Mouse (Mus musculus): ENCODE data around the gene Rasgef1b. TPM values are rescaled to one million over a fixed set of nuclear protein-coding genes. Genes with fewer than 3 reads are reported as not detected.

The Rasgef1b gene
- total RNA-seq, 1 experiment from 2014 or later, result 30.5 TPM

GRCm38 (mm10) chr5:99720554-99720953, 8.3 kb downstream of the Rasgef1b start:
- ATAC-seq (replicated peaks in 1 of 2; ENCODE audit: insufficient read depth in 1 of 2, low FRiP score in 2 of 2, low TSS enrichment in 1 of 2, low read depth in 1 of 2, poor library complexity in 2 of 2, severe bottlenecking in 2 of 2), result no peak

- ATAC-seq (replicated peaks in 1 of 2; ENCODE audit: insufficient read depth in 1 of 2, low FRiP score in 2 of 2, low TSS enrichment in 1 of 2, low read depth in 1 of 2, poor library complexity in 2 of 2, severe bottlenecking in 2 of 2), result no peak
Observed at GRCm38 (mm10) chr5:99717917-99718316, 10.9 kb downstream of the Rasgef1b start.

GRCm38 (mm10) chr5:99715281-99715744, 13.6 kb downstream of the Rasgef1b start:
- no peak for ATAC-seq (replicated peaks in 1 of 2; ENCODE audit: insufficient read depth in 1 of 2, low FRiP score in 2 of 2, low TSS enrichment in 1 of 2, low read depth in 1 of 2, poor library complexity in 2 of 2, severe bottlenecking in 2 of 2)

GRCm38 (mm10) chr5:99711947-99712346, 16.9 kb downstream of the Rasgef1b start:
- no peak for ATAC-seq (replicated peaks in 1 of 2; ENCODE audit: insufficient read depth in 1 of 2, low FRiP score in 2 of 2, low TSS enrichment in 1 of 2, low read depth in 1 of 2, poor library complexity in 2 of 2, severe bottlenecking in 2 of 2)

- ATAC-seq (replicated peaks in 1 of 2; ENCODE audit: insufficient read depth in 1 of 2, low FRiP score in 2 of 2, low TSS enrichment in 1 of 2, low read depth in 1 of 2, poor library complexity in 2 of 2, severe bottlenecking in 2 of 2), result no peak; a peak in 1 of 4 replicates
Observed at GRCm38 (mm10) chr5:99708706-99709105, 20.2 kb downstream of the Rasgef1b start.

- ATAC-seq (replicated peaks in 1 of 2; ENCODE audit: insufficient read depth in 1 of 2, low FRiP score in 2 of 2, low TSS enrichment in 1 of 2, low read depth in 1 of 2, poor library complexity in 2 of 2, severe bottlenecking in 2 of 2), result no peak
Observed at GRCm38 (mm10) chr5:99707261-99707660, 21.6 kb downstream of the Rasgef1b start.

- no peak for ATAC-seq (replicated peaks in 1 of 2; ENCODE audit: insufficient read depth in 1 of 2, low FRiP score in 2 of 2, low TSS enrichment in 1 of 2, low read depth in 1 of 2, poor library complexity in 2 of 2, severe bottlenecking in 2 of 2)
Observed at GRCm38 (mm10) chr5:99701811-99702210, 27.1 kb downstream of the Rasgef1b start.

GRCm38 (mm10) chr5:99694712-99695360, 34.0 kb downstream of the Rasgef1b start:
- no peak for ATAC-seq (replicated peaks in 1 of 2; ENCODE audit: insufficient read depth in 1 of 2, low FRiP score in 2 of 2, low TSS enrichment in 1 of 2, low read depth in 1 of 2, poor library complexity in 2 of 2, severe bottlenecking in 2 of 2)

GRCm38 (mm10) chr5:99689909-99690308, 39.0 kb downstream of the Rasgef1b start:
- ATAC-seq (replicated peaks in 1 of 2; ENCODE audit: insufficient read depth in 1 of 2, low FRiP score in 2 of 2, low TSS enrichment in 1 of 2, low read depth in 1 of 2, poor library complexity in 2 of 2, severe bottlenecking in 2 of 2), result no peak

GRCm38 (mm10) chr5:99687894-99688293, 41.0 kb downstream of the Rasgef1b start:
- ATAC-seq (replicated peaks in 1 of 2; ENCODE audit: insufficient read depth in 1 of 2, low FRiP score in 2 of 2, low TSS enrichment in 1 of 2, low read depth in 1 of 2, poor library complexity in 2 of 2, severe bottlenecking in 2 of 2), result no peak

- no peak for ATAC-seq (replicated peaks in 1 of 2; ENCODE audit: insufficient read depth in 1 of 2, low FRiP score in 2 of 2, low TSS enrichment in 1 of 2, low read depth in 1 of 2, poor library complexity in 2 of 2, severe bottlenecking in 2 of 2)
Observed at GRCm38 (mm10) chr5:99684023-99684422, 44.8 kb downstream of the Rasgef1b start.

- ATAC-seq (replicated peaks in 1 of 2; ENCODE audit: insufficient read depth in 1 of 2, low FRiP score in 2 of 2, low TSS enrichment in 1 of 2, low read depth in 1 of 2, poor library complexity in 2 of 2, severe bottlenecking in 2 of 2), result no peak
Observed at GRCm38 (mm10) chr5:99669971-99670571, 58.8 kb downstream of the Rasgef1b start.

- ATAC-seq (replicated peaks in 1 of 2; ENCODE audit: insufficient read depth in 1 of 2, low FRiP score in 2 of 2, low TSS enrichment in 1 of 2, low read depth in 1 of 2, poor library complexity in 2 of 2, severe bottlenecking in 2 of 2), result no peak
Observed at GRCm38 (mm10) chr5:99656024-99656423, 72.8 kb downstream of the Rasgef1b start.

- ATAC-seq (replicated peaks in 1 of 2; ENCODE audit: insufficient read depth in 1 of 2, low FRiP score in 2 of 2, low TSS enrichment in 1 of 2, low read depth in 1 of 2, poor library complexity in 2 of 2, severe bottlenecking in 2 of 2), result no peak
Observed at GRCm38 (mm10) chr5:99652931-99653330, 75.9 kb downstream of the Rasgef1b start.

- ATAC-seq (replicated peaks in 1 of 2; ENCODE audit: insufficient read depth in 1 of 2, low FRiP score in 2 of 2, low TSS enrichment in 1 of 2, low read depth in 1 of 2, poor library complexity in 2 of 2, severe bottlenecking in 2 of 2), result no peak
Observed at GRCm38 (mm10) chr5:99641407-99641806, 87.5 kb downstream of the Rasgef1b start.

- ATAC-seq (replicated peaks in 1 of 2; ENCODE audit: insufficient read depth in 1 of 2, low FRiP score in 2 of 2, low TSS enrichment in 1 of 2, low read depth in 1 of 2, poor library complexity in 2 of 2, severe bottlenecking in 2 of 2), result peak in 1 of 2 experiments; percentile 53; a peak in 1 of 4 replicates
Observed at GRCm38 (mm10) chr5:99636575-99636974, 92.3 kb downstream of the Rasgef1b start.

- ATAC-seq (replicated peaks in 1 of 2; ENCODE audit: insufficient read depth in 1 of 2, low FRiP score in 2 of 2, low TSS enrichment in 1 of 2, low read depth in 1 of 2, poor library complexity in 2 of 2, severe bottlenecking in 2 of 2), result no peak
Observed at GRCm38 (mm10) chr5:99634010-99634541, 94.8 kb downstream of the Rasgef1b start.

GRCm38 (mm10) chr5:99633548-99633947, 95.3 kb downstream of the Rasgef1b start:
- no peak for ATAC-seq (replicated peaks in 1 of 2; ENCODE audit: insufficient read depth in 1 of 2, low FRiP score in 2 of 2, low TSS enrichment in 1 of 2, low read depth in 1 of 2, poor library complexity in 2 of 2, severe bottlenecking in 2 of 2)
